Mouse (Mus musculus): Measurements from ENCODE around the gene Psip1. TPM values are rescaled to one million over a fixed set of nuclear protein-coding genes. Genes with fewer than 3 reads are reported as not detected.

The Psip1 gene
- polyA plus RNA-seq, 1 experiment from 2014 or later, result 146 TPM

- DNase-seq (ENCODE audit: low spot score), result no peak
Observed at GRCm38 (mm10) chr4:83418781-83419180, 67.5 kb downstream of the Psip1 start.

DNA sequence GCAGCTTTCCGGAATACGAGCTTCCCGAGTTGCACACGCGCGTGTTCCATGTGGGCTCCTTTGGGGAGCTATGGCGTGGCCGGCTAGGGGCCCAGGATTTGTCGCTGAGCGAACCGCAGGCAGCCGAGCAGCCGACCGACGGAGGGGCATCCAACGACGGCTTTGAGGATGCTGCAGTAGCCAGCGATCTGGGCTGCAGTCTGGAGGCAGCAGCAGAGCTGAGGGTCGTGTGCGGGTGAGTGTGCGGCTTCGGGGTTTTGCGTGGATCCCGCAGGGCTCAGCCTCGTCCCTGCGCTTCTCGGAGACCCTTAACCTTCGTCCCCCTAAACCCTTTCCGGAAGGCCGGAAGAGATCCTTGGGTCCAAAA lies 68.5 kb downstream of the Psip1 start:
- DNase-seq (ENCODE audit: low spot score), result no peak

DNA sequence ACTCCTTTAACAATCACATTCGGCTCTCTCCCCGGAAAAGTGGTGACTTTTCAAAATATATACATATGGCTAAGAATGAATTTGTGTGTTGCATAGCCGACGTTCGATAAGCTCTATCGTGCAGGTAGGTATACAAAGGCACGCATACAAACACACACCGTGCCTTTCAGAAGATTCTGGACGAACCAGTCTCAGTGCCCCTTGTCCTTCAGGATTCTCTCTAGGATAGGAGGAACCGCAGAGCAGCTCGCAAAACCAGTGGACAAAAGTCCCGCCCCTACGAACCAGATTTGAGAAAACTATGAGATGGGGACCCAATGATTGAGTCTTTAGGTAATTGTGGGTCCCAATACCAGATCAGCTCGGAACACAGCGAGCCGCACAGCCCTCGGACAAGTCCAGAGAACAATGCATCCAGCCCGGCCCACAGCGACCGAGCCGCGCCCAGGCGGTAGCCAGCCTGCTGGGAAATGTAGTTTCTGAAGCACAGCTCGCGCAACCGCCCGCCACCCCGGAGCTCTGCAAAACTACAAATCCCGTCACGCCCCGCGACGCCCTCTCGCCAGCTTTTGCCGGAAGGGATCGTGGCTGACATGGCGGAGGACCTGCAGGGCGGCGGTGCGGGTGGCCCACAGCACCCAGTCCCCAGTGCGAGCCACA lies 69.0 kb downstream of the Psip1 start, which contains the start of gene Snapc3:
Gene Snapc3, plus strand, starts transcription at position 565 of the 660 bp plus-strand sequence.
- peak; percentile 94 for DNase-seq (ENCODE audit: low spot score)

DNA sequence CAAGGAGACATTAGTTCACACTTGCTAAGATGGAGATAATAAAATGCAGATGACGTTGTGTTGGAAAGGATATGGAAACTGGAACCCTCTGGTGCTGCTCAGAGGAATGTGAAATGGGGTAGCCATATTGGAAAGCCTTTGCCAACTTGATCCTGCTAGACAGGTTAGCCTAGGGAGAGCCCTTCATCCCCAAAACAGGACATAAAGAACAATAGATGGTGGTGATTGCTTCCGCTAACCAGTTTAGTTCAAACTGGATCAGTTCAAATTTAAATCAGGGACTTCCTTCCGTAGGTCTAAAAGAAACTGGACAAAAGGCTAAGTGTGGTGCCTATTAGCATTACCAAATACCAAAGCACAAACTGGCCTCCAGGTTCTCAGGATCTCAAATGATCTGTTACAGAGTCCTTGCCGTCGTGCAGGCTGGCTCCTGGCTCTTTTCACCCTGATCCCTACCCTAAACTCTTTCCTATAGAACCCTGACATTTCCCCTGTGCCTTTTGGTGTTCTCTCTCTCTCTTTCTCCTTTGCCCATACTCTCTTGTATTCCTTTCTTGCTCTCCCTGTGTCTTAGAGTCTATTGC lies 71.9 kb downstream of the Psip1 start:
- DNase-seq (ENCODE audit: low spot score), result no peak

DNA sequence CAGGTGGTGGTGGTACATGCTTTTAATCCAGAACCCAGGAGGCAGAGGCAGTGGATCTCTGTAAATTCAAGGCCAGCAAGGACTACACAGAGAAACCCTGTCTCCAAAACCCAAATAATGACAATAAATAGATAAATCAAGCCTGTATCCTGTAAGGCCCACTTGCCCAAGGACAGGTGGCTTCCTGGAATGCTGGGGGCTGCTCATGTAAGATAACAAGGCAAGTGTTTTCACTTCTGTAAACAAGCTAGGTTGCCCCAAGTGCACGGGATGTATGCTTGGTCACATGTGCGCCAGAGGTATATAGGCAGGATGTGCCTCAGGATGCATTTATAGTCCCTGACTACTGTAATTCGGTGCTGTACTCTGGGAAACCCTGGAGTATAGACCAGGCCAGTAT lies 74.2 kb downstream of the Psip1 start:
- DNase-seq (ENCODE audit: low spot score), result no peak

DNA sequence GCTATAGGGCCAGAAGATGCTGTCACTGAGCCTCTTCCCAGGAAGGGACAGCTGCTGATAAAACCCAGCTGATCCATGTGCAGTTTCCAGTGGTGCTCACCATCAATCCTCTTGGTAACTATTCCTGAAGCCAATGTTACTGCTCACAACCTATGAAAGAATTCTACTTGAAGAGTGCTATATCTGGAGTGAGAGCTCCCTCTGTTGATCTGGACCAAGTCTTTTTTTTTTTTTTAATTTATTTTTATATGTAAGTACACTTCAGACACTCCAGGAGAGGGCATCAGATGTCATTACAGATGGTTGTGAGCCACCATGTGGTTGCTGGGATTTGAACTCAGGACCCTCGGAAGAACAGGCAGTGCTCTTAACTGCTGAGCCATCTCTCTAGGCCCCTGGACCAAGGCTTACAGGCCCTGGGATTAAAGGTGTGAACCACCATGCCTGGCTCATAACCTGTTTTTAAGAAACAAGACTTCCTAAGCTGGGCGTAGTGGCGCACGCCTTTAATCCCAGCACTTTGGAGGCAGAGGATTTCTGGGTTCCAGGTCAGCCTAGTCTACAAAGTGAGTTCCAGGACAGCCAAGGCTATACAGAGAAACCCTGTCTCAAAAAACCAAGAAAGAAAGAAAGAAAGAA lies 76.3 kb downstream of the Psip1 start:
- DNase-seq (ENCODE audit: low spot score), result no peak

DNA sequence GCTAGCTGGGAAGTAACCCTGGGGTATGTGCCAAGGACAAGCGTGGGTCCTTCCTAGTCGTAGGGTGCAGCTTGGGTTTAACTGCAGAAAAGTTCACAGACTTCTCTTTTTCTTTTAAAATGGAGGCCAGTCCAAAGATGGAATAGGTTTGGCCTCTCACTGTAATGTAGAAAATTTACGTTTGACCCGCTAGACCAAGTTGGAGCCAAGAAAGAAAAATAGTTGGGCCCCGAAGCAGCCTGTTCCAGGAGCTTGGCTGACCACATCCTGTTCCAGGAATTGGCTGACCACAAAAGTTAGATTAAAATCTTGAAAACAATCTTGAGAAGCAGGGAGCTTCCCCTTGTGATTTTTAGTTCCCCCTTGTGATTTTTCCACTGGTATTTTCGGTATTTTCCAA lies 78.6 kb downstream of the Psip1 start:
- DNase-seq (ENCODE audit: low spot score), result no peak

Other genes starting within 250 kb of the Psip1 start
- gene Ttc39b, start 162.2 kb downstream of the Psip1 start, polyA plus RNA-seq (2015; fragmentation: Nextera tagmentation; extraction: Ambion mirVana), result 2.4 and 2.6 TPM in 2 replicates
- 40.3 and 42.7 TPM in 2 replicates for gene Snapc3, start 68.7 kb downstream of the Psip1 start, polyA plus RNA-seq (2015; fragmentation: Nextera tagmentation; extraction: Ambion mirVana)
- gene Ccdc171, start 39.1 kb upstream of the Psip1 start, polyA plus RNA-seq (2015; fragmentation: Nextera tagmentation; extraction: Ambion mirVana), result 5.7 and 6.2 TPM in 2 replicates

Data from thymus, postnatal 0 days (tissue).